9 mouse cellular contexts compared by ENCODE assay signal in the genomic region with DNA sequence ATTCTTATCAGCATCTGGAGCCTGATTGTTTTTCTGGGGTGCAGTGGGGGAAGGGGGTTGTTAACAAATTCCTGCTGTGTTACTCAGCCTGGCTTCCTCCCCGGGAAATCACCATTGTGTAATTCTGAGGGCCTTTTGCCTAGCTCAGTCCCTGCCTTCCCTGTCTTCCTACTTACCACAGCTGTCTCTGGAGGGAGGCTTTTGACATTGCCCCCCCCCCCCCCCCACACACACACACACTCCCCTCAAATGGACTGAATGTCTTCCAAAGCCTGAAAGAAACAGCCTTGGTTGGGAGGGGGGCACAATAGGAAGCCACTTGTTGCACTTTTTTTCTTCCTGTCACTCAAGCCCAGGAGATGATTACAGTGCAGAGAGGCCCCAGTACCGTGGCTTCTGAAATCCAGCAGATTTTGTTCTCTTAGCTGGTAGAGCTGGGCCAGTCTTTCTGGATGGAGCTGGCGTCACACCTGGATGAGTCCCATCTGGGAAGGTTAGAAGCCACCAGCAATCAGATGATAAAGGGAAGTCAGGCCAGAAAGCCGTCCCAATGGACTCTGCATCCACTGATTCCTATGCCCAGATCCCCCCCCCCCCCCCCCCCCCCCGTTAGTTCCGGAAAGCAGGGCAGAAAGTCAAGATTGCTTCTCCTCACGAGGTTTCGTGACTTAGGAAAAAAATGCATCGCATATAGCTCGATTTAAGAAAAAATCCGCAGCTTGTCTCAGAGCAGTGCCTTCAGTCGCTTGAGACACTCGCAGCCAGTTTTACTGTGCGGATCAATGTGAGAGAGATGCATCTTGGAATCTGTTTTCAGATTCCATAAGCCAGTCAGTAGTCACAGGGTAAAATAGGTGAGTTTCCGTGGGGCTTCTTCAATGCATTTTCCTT. TPM values are rescaled to one million over a fixed set of nuclear protein-coding genes. Genes with fewer than 3 reads are reported as not detected.
A peak's percentile ranks its signal among the peaks of the same experiment; 100 is the strongest.
DNase-seq lines count a peak whose midpoint lies in the region; ATAC-seq and TF ChIP-seq lines count a peak whose summit lies in the region.
"Had no signal": no experiment of that assay in that cellular context is flagged by ENCODE, and none has a peak within 500 bp of the region (broad histone marks: within the 10 kb centered on the region; RNA-seq: fewer than 3 reads in every experiment).

No protein-coding gene starts in this region.

- peak; percentile 73 for ATAC-seq in hindbrain, embryonic 16.5 days
- ATAC-seq in liver, embryonic 16.5 days (ENCODE audit: low read depth) = peak; percentile 65
- peak; percentile 62; the same call in 1 of the 2 replicates for ATAC-seq in neural tube, embryonic 14.5 days (ENCODE audit: low read depth)

- H3K27me3 ChIP-seq in CH12.LX (replicated peaks) = no peaks in the 10 kb centered on the region
- H3K27me3 ChIP-seq in hindbrain, embryonic 16.5 days (replicated peaks; ENCODE audit: control insufficient read depth, insufficient read depth, low read length) = no peaks in the 10 kb centered on the region
- H3K27me3 ChIP-seq in liver, embryonic 16.5 days (ENCODE audit: control insufficient read depth, insufficient read depth, low read depth, low read length) = no peaks in the 10 kb centered on the region
- H3K27me3 ChIP-seq in neural tube, embryonic 14.5 days (ENCODE audit: control insufficient read depth, insufficient read depth, low read length) = no peaks in the 10 kb centered on the region

- H3K9me3 ChIP-seq in CH12.LX (replicated peaks; ENCODE audit: low read length) = no peaks in the 10 kb centered on the region
- H3K9me3 ChIP-seq in hindbrain, embryonic 16.5 days (ENCODE audit: control insufficient read depth, low read length) = no peaks in the 10 kb centered on the region
- H3K9me3 ChIP-seq in liver, embryonic 16.5 days (replicated peaks; ENCODE audit: control insufficient read depth, low read length) = no peaks in the 10 kb centered on the region
- H3K9me3 ChIP-seq in neural tube, embryonic 14.5 days (ENCODE audit: control insufficient read depth, low read length) = no peaks in the 10 kb centered on the region

- H3K27ac ChIP-seq in CH12.LX (ENCODE audit: insufficient read depth, low read depth) = no peak overlapping the region
- H3K27ac ChIP-seq in gastrocnemius, adult 2 months = peak overlapping the region; percentile 80
- no peak overlapping the region for H3K27ac ChIP-seq in hindbrain, embryonic 16.5 days (ENCODE audit: low read depth, low read length)
- H3K27ac ChIP-seq in liver, embryonic 16.5 days (ENCODE audit: low read length) = no peak overlapping the region
- H3K27ac ChIP-seq in neural tube, embryonic 14.5 days (ENCODE audit: low read depth, low read length) = no peak overlapping the region

- no peak overlapping the region for H3K9ac ChIP-seq in CH12.LX (ENCODE audit: insufficient read depth, low read depth)
- no peak overlapping the region for H3K9ac ChIP-seq in hindbrain, embryonic 16.5 days (ENCODE audit: low read depth, low read length)
- H3K9ac ChIP-seq in liver, embryonic 16.5 days (ENCODE audit: low read depth, low read length) = no peak overlapping the region
- no peak overlapping the region for H3K9ac ChIP-seq in neural tube, embryonic 14.5 days (replicated peaks; ENCODE audit: low read depth, low read length)

- no peak for DNase-seq in CH12.LX (ENCODE audit: extremely low read depth)
- peak; percentile 63 for DNase-seq in adrenal gland, postnatal 25 days
- DNase-seq in gastrocnemius, adult 2 months = peak; percentile 78
- DNase-seq in right cerebral cortex, postnatal 4 days = no peak
- no peak for DNase-seq in urinary bladder, postnatal 10 days (ENCODE audit: low spot score)

- no peaks in the 10 kb centered on the region for H3K79me2 ChIP-seq in CH12.LX (replicated peaks; ENCODE audit: control insufficient read depth, extremely low read depth, insufficient read depth, poor library complexity, severe bottlenecking)

- no peak overlapping the region for H3K4me3 ChIP-seq in CH12.LX (replicated peaks in 1 of 3; ENCODE audit: low read depth in 2 of 3, low read length in 2 of 3, poor library complexity in 1 of 3)
- H3K4me3 ChIP-seq in gastrocnemius, adult 2 months = peak overlapping the region; percentile 46
- no peak overlapping the region for H3K4me3 ChIP-seq in hindbrain, embryonic 16.5 days (ENCODE audit: low read length)
- H3K4me3 ChIP-seq in liver, embryonic 16.5 days (ENCODE audit: low read depth, low read length) = no peak overlapping the region
- no peak overlapping the region for H3K4me3 ChIP-seq in neural tube, embryonic 14.5 days (ENCODE audit: low read depth, low read length)
- H3K4me3 ChIP-seq: erythroblast, embryonic 14.5 days had no signal

- no peak for TF ChIP-seq RAD21 in CH12.LX (IDR thresholded peaks at IDR 0.05; ENCODE audit: low read depth, low read length)

- intact Hi-C loops in gastrocnemius, adult 2 months (cut with DNase I) = no loop called here

- dilution Hi-C loops in CH12.LX (cut with MboI; ENCODE audit: extremely low pct_ligation_motif_present, extremely low pct_unique_long_range_greater_than_20kb, low sequenced_read_pairs) = no loop called here

- H3K4me1 ChIP-seq in CH12.LX (ENCODE audit: control insufficient read depth in 1 of 2, insufficient read depth in 2 of 2) = peaks cover 0 to 9% of the 10 kb centered on the region in 2 experiments; a peak in 2 of 4 replicates
- peaks cover 16% of the 10 kb centered on the region for H3K4me1 ChIP-seq in hindbrain, embryonic 16.5 days (ENCODE audit: control insufficient read depth, insufficient read depth, low read depth, low read length)
- peaks cover 3% of the 10 kb centered on the region; the same call in 1 of the 2 replicates for H3K4me1 ChIP-seq in liver, embryonic 16.5 days (ENCODE audit: control insufficient read depth, low read depth, low read length)
- peaks cover 6% of the 10 kb centered on the region for H3K4me1 ChIP-seq in neural tube, embryonic 14.5 days (ENCODE audit: control insufficient read depth, insufficient read depth, low read length)

- in situ Hi-C loops in CH12.LX (cut with MboI; ENCODE audit: low pct_ligation_motif_present, low pct_unique_long_range_greater_than_20kb, low sequenced_read_pairs) = loop anchor here (25.0 kb wide), 1 partner anchor 767 kb away; the partner anchor contains the start of gene Pfkp

- H3K36me3 ChIP-seq in CH12.LX (replicated peaks in 1 of 2; ENCODE audit: control insufficient read depth in 1 of 2, insufficient read depth in 1 of 2, low read length in 1 of 2) = peaks cover 19 to 39% of the 10 kb centered on the region in 2 experiments
- peaks cover 15% of the 10 kb centered on the region for H3K36me3 ChIP-seq in hindbrain, embryonic 16.5 days (ENCODE audit: control insufficient read depth, insufficient read depth, low read length)
- H3K36me3 ChIP-seq in liver, embryonic 16.5 days (ENCODE audit: control insufficient read depth, insufficient read depth) = peaks cover 17% of the 10 kb centered on the region
- H3K36me3 ChIP-seq in neural tube, embryonic 14.5 days (ENCODE audit: control insufficient read depth, insufficient read depth, low read length) = peaks cover 19% of the 10 kb centered on the region

- no peak overlapping the region for H3K4me2 ChIP-seq in CH12.LX (ENCODE audit: insufficient read depth, low read depth, poor library complexity, severe bottlenecking)
- H3K4me2 ChIP-seq in hindbrain, embryonic 16.5 days (ENCODE audit: low read length) = peak overlapping the region; percentile 24
- no peak overlapping the region for H3K4me2 ChIP-seq in liver, embryonic 16.5 days (ENCODE audit: low read depth, low read length)
- H3K4me2 ChIP-seq in neural tube, embryonic 14.5 days (ENCODE audit: low read depth, low read length) = no peak overlapping the region

- WGBS in hindbrain, embryonic 16.5 days = 13% methylated on average over 15 of the region's 15 CpGs
- 25% methylated on average over 15 of the region's 15 CpGs for WGBS in liver, embryonic 16.5 days (ENCODE audit: insufficient replicate concordance)
- 24% methylated on average over 14 of the region's 15 CpGs for WGBS in neural tube, embryonic 14.5 days

- no peak for TF ChIP-seq POLR2A in CH12.LX (IDR thresholded peaks at IDR 0.05; ENCODE audit: low read depth, low read length)

- TF ChIP-seq EP300 in CH12.LX (IDR thresholded peaks at IDR 0.05; ENCODE audit: low read length) = no peak

- TF ChIP-seq CTCF in CH12.LX (conservative IDR thresholded peaks at IDR 0.05 in 1 of 2, IDR thresholded peaks at IDR 0.05 in 1 of 2; ENCODE audit: low read depth in 2 of 2, low read length in 2 of 2) = no peak
- TF ChIP-seq CTCF in gastrocnemius, adult 2 months (IDR thresholded peaks at IDR 0.05) = no peak

TF ChIP-seq in CH12.LX, 34 proteins besides CTCF, POLR2A, EP300 and RAD21:
- TF ChIP-seq ETS1 (conservative IDR thresholded peaks at IDR 0.05; ENCODE audit: low read depth, low read length) (no peak), POLR2AphosphoS2 (IDR thresholded peaks at IDR 0.05; ENCODE audit: low read depth, low read length) (0 out of 2 replicates have a peak, but pooled peaks have one; percentile 54), TBP (conservative IDR thresholded peaks at IDR 0.05; ENCODE audit: low read depth, low read length) (no peak)
TF ChIP-seq in CH12.LX: peak in this region for 1.

RNA-seq across cellular contexts. Expression of gene Klf6, which starts 9.3 kb away (rescaled TPM):
- 6.3 and 6.6 TPM in 2 replicates for total RNA-seq in CH12.LX (2012; rRNA removed)
- total RNA-seq in CH12.LX (2014; rRNA removed) = 21.0 and 23.7 TPM in 2 replicates
- 15.8 and 17.5 TPM in 2 replicates for polyA plus RNA-seq in CH12.LX (2012; ENCODE audit: insufficient read length, low read depth)
- total RNA-seq in adrenal gland, postnatal 25 days (2021) = 30.6 and 37.6 TPM in 2 replicates
- total RNA-seq in gastrocnemius, adult 2 months (2021) = 10 to 100 TPM; 23.9 to 34.5 TPM
- 87.6 and 96.3 TPM in 2 replicates for polyA plus RNA-seq in hindbrain, embryonic 16.5 days (2015; fragmentation: Nextera tagmentation; extraction: Ambion mirVana)
- 19.2 and 21.5 TPM in 2 replicates for polyA plus RNA-seq in liver, embryonic 16.5 days (2015; fragmentation: Nextera tagmentation; extraction: Ambion mirVana)
- 83.5 and 97.5 TPM in 2 replicates for polyA plus RNA-seq in neural tube, embryonic 14.5 days (2014; fragmentation: Nextera tagmentation; extraction: Ambion mirVana)

Comparison
In these comparisons a context has a peak if more than half of its experiments do, and no peak if none do; other contexts are left out.
1. DNase-seq: peak in adrenal gland, postnatal 25 days (single experiment) and gastrocnemius, adult 2 months (single experiment); none in CH12.LX (single experiment), right cerebral cortex, postnatal 4 days (single experiment) and urinary bladder, postnatal 10 days (single experiment).
2. Peak in every context shown above with its lines, with median percentiles within 50 percentile points of each other: ATAC-seq.